ENCODE assay signal across 15 mouse cellular contexts in the genomic region with DNA sequence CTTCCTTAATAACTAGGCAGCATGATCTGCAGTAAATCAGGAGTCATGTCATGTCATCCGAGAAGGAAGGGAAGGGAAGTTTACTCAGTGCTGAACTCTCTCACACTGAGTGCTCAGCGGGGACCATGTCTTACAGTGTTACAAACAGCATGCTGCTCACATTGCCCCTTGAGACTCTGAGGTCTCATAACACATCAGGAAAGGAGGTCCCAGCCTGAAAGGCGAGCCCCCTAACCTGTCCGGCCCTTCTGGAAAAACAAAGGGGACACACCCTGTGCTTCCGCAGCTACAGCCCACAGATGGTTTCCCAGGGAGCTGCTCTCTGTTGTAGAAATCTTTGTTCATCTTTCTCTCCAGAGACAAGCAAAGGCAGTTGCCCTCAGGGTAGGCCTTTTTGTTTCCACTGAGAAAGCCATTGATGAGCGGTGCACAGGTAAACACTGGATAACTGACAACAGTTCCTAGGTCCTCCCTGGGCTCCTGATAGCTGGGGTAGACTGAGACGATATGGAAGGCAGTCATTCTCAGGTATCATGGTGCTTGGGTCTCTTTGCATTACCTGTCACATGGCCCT.
"Had no signal": no experiment of that assay in that cellular context is flagged by ENCODE, and none has a peak within 500 bp of the region (broad histone marks: within the 10 kb centered on the region; RNA-seq: fewer than 3 reads in every experiment).

No protein-coding gene starts in this region.

- ATAC-seq: liver, embryonic 12.5 days had no signal

- H3K9ac ChIP-seq: limb, embryonic 15.5 days; liver, embryonic 12.5 days; lung, embryonic 14.5 days; midbrain, embryonic 12.5 days had no signal

- H3K4me3 ChIP-seq: limb, embryonic 15.5 days; liver, embryonic 12.5 days; megakaryocyte, embryonic 14.5 days; midbrain, embryonic 12.5 days had no signal

- H3K27ac ChIP-seq: limb, embryonic 15.5 days; liver, embryonic 12.5 days; midbrain, embryonic 12.5 days had no signal

- H3K9me3 ChIP-seq: limb, embryonic 15.5 days; liver, embryonic 12.5 days; midbrain, embryonic 12.5 days had no signal

- H3K36me3 ChIP-seq: limb, embryonic 15.5 days; liver, embryonic 12.5 days; midbrain, embryonic 12.5 days had no signal

- H3K4me2 ChIP-seq: limb, embryonic 15.5 days; liver, embryonic 12.5 days; lung, embryonic 14.5 days; midbrain, embryonic 12.5 days had no signal

- H3K4me1 ChIP-seq: liver, embryonic 12.5 days; megakaryocyte, embryonic 14.5 days had no signal

- DNase-seq: kidney, adult 8-10 months; kidney, postnatal 14 days; layer of hippocampus, postnatal 36 days; lung, embryonic 14.5 days; lung, postnatal 10 days; lung, postnatal 4 days; retina, postnatal 1 day; right cerebral cortex, postnatal 4 days; spleen, adult 18-20 months; thymus, adult 18-20 months; thymus, postnatal 14 days had no signal

- H3K27me3 ChIP-seq: limb, embryonic 15.5 days; liver, embryonic 12.5 days; megakaryocyte, embryonic 14.5 days; midbrain, embryonic 12.5 days had no signal
